In genomic region chr3:98127775-98128174, GRCm38 (mm10) we compare ENCODE assay signal across 30 mouse cellular contexts. TPM values are rescaled to one million over a fixed set of nuclear protein-coding genes. Genes with fewer than 3 reads are reported as not detected.
"Had no signal": no experiment of that assay in that cellular context is flagged by ENCODE, and none has a peak within 500 bp of the region (broad histone marks: within the 10 kb centered on the region; RNA-seq: fewer than 3 reads in every experiment).

No protein-coding gene starts in this region.

- H3K4me1 ChIP-seq: hindbrain, embryonic 13.5 days; hindbrain, embryonic 15.5 days; intestine, embryonic 15.5 days; limb, embryonic 10.5 days; limb, embryonic 12.5 days; liver, embryonic 13.5 days; liver, embryonic 15.5 days had no signal

- DNase-seq: gastrocnemius, adult 2 months; gastrocnemius, postnatal 10 days; gastrocnemius, postnatal 25 days; heart, adult 18-20 months; heart, postnatal 10 days; kidney, adult 18-20 months; kidney, adult 8-10 months; kidney, postnatal 10 days; kidney, postnatal 25 days; kidney, postnatal 4 days; liver; liver, embryonic 13.5 days; liver, postnatal 0 days had no signal

- H3K9ac ChIP-seq: heart, embryonic 12.5 days; hindbrain, embryonic 13.5 days; hindbrain, embryonic 15.5 days; intestine, embryonic 15.5 days; limb, embryonic 12.5 days; liver, embryonic 13.5 days; liver, embryonic 15.5 days; liver, postnatal 0 days had no signal

- H3K9me3 ChIP-seq: heart, embryonic 10.5 days; heart, embryonic 12.5 days; hindbrain, embryonic 13.5 days; hindbrain, embryonic 15.5 days; intestine, embryonic 15.5 days; limb, embryonic 10.5 days; limb, embryonic 12.5 days; liver, embryonic 13.5 days; liver, embryonic 15.5 days had no signal

- ATAC-seq: hindbrain, postnatal 0 days; intestine, embryonic 15.5 days; intestine, postnatal 0 days; liver, postnatal 0 days had no signal

- H3K4me2 ChIP-seq: heart, embryonic 12.5 days; hindbrain, embryonic 13.5 days; hindbrain, embryonic 15.5 days; intestine, embryonic 15.5 days; limb, embryonic 12.5 days; liver, embryonic 11.5 days; liver, embryonic 13.5 days; liver, embryonic 15.5 days had no signal

- H3K27ac ChIP-seq: gastrocnemius, adult 2 months; heart, embryonic 10.5 days; hindbrain, embryonic 13.5 days; hindbrain, embryonic 15.5 days; hindbrain, postnatal 0 days; intestine, embryonic 15.5 days; left cerebral cortex, adult 2 months; limb, embryonic 10.5 days; limb, embryonic 12.5 days; liver, embryonic 13.5 days; liver, embryonic 15.5 days had no signal

- H3K36me3 ChIP-seq: hindbrain, embryonic 15.5 days had no signal

- H3K4me3 ChIP-seq: gastrocnemius, adult 2 months; heart, embryonic 10.5 days; heart, embryonic 12.5 days; hindbrain, embryonic 13.5 days; hindbrain, embryonic 15.5 days; intestine, embryonic 15.5 days; left cerebral cortex, adult 2 months; limb, embryonic 10.5 days; limb, embryonic 12.5 days; liver, embryonic 13.5 days; liver, embryonic 15.5 days had no signal

- H3K27me3 ChIP-seq: heart, embryonic 12.5 days; hindbrain, embryonic 13.5 days; hindbrain, embryonic 15.5 days; intestine, embryonic 15.5 days; limb, embryonic 12.5 days; liver, embryonic 13.5 days; liver, embryonic 15.5 days had no signal

RNA-seq across cellular contexts. Expression of gene Adam30, which starts 32.7 kb away (rescaled TPM):
- polyA plus RNA-seq: heart, embryonic 10.5 days; heart, embryonic 12.5 days; heart, embryonic 14.5 days; heart, embryonic 16.5 days; hindbrain, embryonic 11.5 days; hindbrain, embryonic 15.5 days; hindbrain, postnatal 0 days; intestine, embryonic 15.5 days; intestine, postnatal 0 days; kidney, embryonic 14.5 days; kidney, embryonic 16.5 days; limb, embryonic 10.5 days; limb, embryonic 12.5 days; liver, embryonic 11.5 days; liver, embryonic 13.5 days; liver, embryonic 15.5 days; liver, postnatal 0 days had no signal
